Mouse (Mus musculus) CH12.LX (cell line): ENCODE measurements around the gene Mon1a. TPM values are rescaled to one million over a fixed set of nuclear protein-coding genes. Genes with fewer than 3 reads are reported as not detected.

Experiments used
- DNase-seq: peaks from one replicate; pipeline ENCODE4 v3.0.0-alpha.2; 2013; ENCODE audit errors: extremely low read depth
- H3K27ac ChIP-seq: 2 replicates; pipeline ENCODE4 v1.5.1; 2012; ENCODE audit warnings: low read depth, mild to moderate bottlenecking, control low read depth, moderate library complexity; ENCODE audit not compliant: insufficient read depth
- H3K27me3 ChIP-seq: replicated peaks from 2 replicates; pipeline ENCODE3; 2012; ENCODE audit warnings: inconsistent platforms
- H3K36me3 ChIP-seq, 2 experiments: replicated peaks in 1 of 2; 2 replicates each; pipeline versions ENCODE3 to v1.6.1; 2012; ENCODE audit warnings: inconsistent platforms in 1 of 2, low read length in 1 of 2, mild to moderate bottlenecking in 1 of 2, mixed read lengths in 1 of 2, moderate library complexity in 1 of 2; ENCODE audit not compliant: control insufficient read depth in 1 of 2, insufficient read depth in 1 of 2
- H3K4me1 ChIP-seq, 2 experiments: 2 replicates each; pipeline ENCODE4 v1.6.1; 2012; ENCODE audit warnings: inconsistent platforms in 1 of 2, moderate library complexity in 1 of 2; ENCODE audit not compliant: insufficient read depth in 2 of 2, control insufficient read depth in 1 of 2
- H3K4me2 ChIP-seq: 2 replicates; pipeline ENCODE4 v1.6.1; 2012; ENCODE audit warnings: low read depth, mild to moderate bottlenecking, control low read depth; ENCODE audit not compliant: poor library complexity, insufficient read depth, severe bottlenecking
- H3K4me3 ChIP-seq, 3 experiments: fragments of 150-350 bp in 1 of 3; sonication (generic) in 1 of 3; replicated peaks in 1 of 3; 2 replicates each; pipeline versions ENCODE3 to v1.5.1; 2011 to 2012; ENCODE audit warnings: low read depth in 2 of 3, low read length in 2 of 3, mild to moderate bottlenecking in 2 of 3, moderate library complexity in 2 of 3, control low read depth in 1 of 3, improper control_type of control experiment in 1 of 3, inconsistent platforms in 1 of 3, mixed read lengths in 1 of 3; ENCODE audit not compliant: poor library complexity in 1 of 3
- H3K79me2 ChIP-seq: replicated peaks from 2 replicates; pipeline ENCODE4 v1.6.1; 2012; ENCODE audit warnings: mild to moderate bottlenecking, moderate library complexity; ENCODE audit not compliant: control insufficient read depth, poor library complexity, insufficient read depth, severe bottlenecking; ENCODE audit errors: extremely low read depth
- H3K9ac ChIP-seq: 2 replicates; pipeline ENCODE4 v1.6.1; 2012; ENCODE audit warnings: low read depth, mild to moderate bottlenecking, control low read depth, moderate library complexity; ENCODE audit not compliant: insufficient read depth
- H3K9me3 ChIP-seq: replicated peaks from 2 replicates; pipeline ENCODE3; 2012; ENCODE audit warnings: low read length, inconsistent platforms, mixed read lengths
- BHLHE40 ChIP-seq: IDR thresholded peaks from 2 replicates; pipeline ENCODE4 v1.6.1; 2011; ENCODE audit warnings: mild to moderate bottlenecking, low read depth, low read length, improper control_type of control experiment
- CHD2 ChIP-seq: IDR thresholded peaks from 2 replicates; pipeline ENCODE4 v1.6.1; 2011; ENCODE audit warnings: low read length, improper control_type of control experiment
- ELF1 ChIP-seq: IDR thresholded peaks from 2 replicates; pipeline ENCODE4 v1.6.1; 2014; ENCODE audit warnings: low read depth, mild to moderate bottlenecking, inconsistent platforms, low read length, improper control_type of control experiment
- EP300 ChIP-seq: IDR thresholded peaks from 2 replicates; pipeline ENCODE4 v1.6.1; 2011; ENCODE audit warnings: low read length, improper control_type of control experiment
- GABPA ChIP-seq: IDR thresholded peaks from 2 replicates; pipeline ENCODE4 v1.6.1; 2012; ENCODE audit warnings: low read depth, low read length, improper control_type of control experiment, inconsistent platforms; ENCODE audit not compliant: insufficient replicate concordance
- HCFC1 ChIP-seq: IDR thresholded peaks from 2 replicates; pipeline ENCODE4 v1.6.1; 2012; ENCODE audit warnings: low read depth, mild to moderate bottlenecking, inconsistent platforms, low read length, improper control_type of control experiment
- KAT2A ChIP-seq: IDR thresholded peaks from 2 replicates; pipeline ENCODE4 v1.6.1; 2012; ENCODE audit warnings: low read length, improper control_type of control experiment, inconsistent platforms; ENCODE audit not compliant: insufficient replicate concordance
- MAFK ChIP-seq: IDR thresholded peaks from 2 replicates; pipeline ENCODE4 v1.6.1; 2011; ENCODE audit warnings: low read length, improper control_type of control experiment; ENCODE audit not compliant: insufficient replicate concordance
- MAZ ChIP-seq: IDR thresholded peaks from 2 replicates; pipeline ENCODE4 v1.6.1; 2012; ENCODE audit warnings: low read depth, mild to moderate bottlenecking, inconsistent platforms, low read length, improper control_type of control experiment, moderate library complexity
- MEF2A ChIP-seq: IDR thresholded peaks from 2 replicates; pipeline ENCODE4 v1.6.1; 2014; ENCODE audit warnings: low read depth, mild to moderate bottlenecking, inconsistent platforms, low read length, improper control_type of control experiment, borderline replicate concordance
- MXI1 ChIP-seq: IDR thresholded peaks from 2 replicates; pipeline ENCODE4 v1.6.1; 2011; ENCODE audit warnings: mild to moderate bottlenecking, low read depth, low read length, improper control_type of control experiment
- NRF1 ChIP-seq: IDR thresholded peaks from 2 replicates; pipeline ENCODE4 v1.6.1; 2014; ENCODE audit warnings: low read depth, mild to moderate bottlenecking, inconsistent platforms, low read length, improper control_type of control experiment, moderate library complexity
- POLR2A ChIP-seq: IDR thresholded peaks from 2 replicates; pipeline ENCODE4 v1.6.1; 2011; ENCODE audit warnings: low read depth, mild to moderate bottlenecking, improper control_type of control experiment, low read length
- POLR2AphosphoS2 ChIP-seq: IDR thresholded peaks from 2 replicates; pipeline ENCODE4 v1.6.1; 2011; ENCODE audit warnings: low read depth, low read length, improper control_type of control experiment
- SIN3A ChIP-seq: IDR thresholded peaks from 2 replicates; pipeline ENCODE4 v1.6.1; 2012; ENCODE audit warnings: low read length, improper control_type of control experiment, inconsistent platforms
- TBP ChIP-seq: conservative IDR thresholded peaks from 2 replicates; pipeline ENCODE4 v1.6.1; 2011; ENCODE audit warnings: low read depth, low read length, improper control_type of control experiment
- UBTF ChIP-seq: IDR thresholded peaks from 2 replicates; pipeline ENCODE4 v1.6.1; 2012; ENCODE audit warnings: low read depth, mild to moderate bottlenecking, inconsistent platforms, low read length, improper control_type of control experiment, moderate library complexity
- ZKSCAN1 ChIP-seq: IDR thresholded peaks from 2 replicates; pipeline ENCODE4 v1.6.1; 2012; ENCODE audit warnings: low read depth, inconsistent platforms, low read length, improper control_type of control experiment, borderline replicate concordance
- dilution Hi-C: fragments of 300-500 bp; cut with MboI; formaldehyde crosslinking; loops from 2 replicates; pipeline ENCODE4 v1.14.3; 2020; ENCODE audit warnings: low sequenced_read_pairs; ENCODE audit not compliant: extremely low pct_unique_long_range_greater_than_20kb, extremely low pct_ligation_motif_present
- in situ Hi-C: fragments of 300-500 bp; cut with MboI; formaldehyde crosslinking; loops from 3 replicates; pipeline ENCODE4 v1.14.3; 2019; ENCODE audit warnings: low sequenced_read_pairs, low pct_ligation_motif_present, low pct_unique_long_range_greater_than_20kb, mixed read lengths
- polyA plus RNA-seq: library from polyadenylated mRNA; unstranded; fragments of >175 nt; gene quantifications from 2 replicates; pipeline ENCODE4 v1.2.1, GENCODE M21; 2012; ENCODE audit warnings: low read depth; ENCODE audit not compliant: insufficient read length
- total RNA-seq, 2 experiments: library from RNA; depleted of rRNA; stranded (reverse); fragments of 300-350 nt in 1 of 2; fragments of >200 nt in 1 of 2; gene quantifications; 2 replicates each; pipeline ENCODE4 v1.2.3; 2012 to 2014

Gene Mon1a
- 13.6 and 14.1 TPM in 2 replicates for total RNA-seq (2012; rRNA removed)
- total RNA-seq (2014; rRNA removed), result 14.5 and 19.5 TPM in 2 replicates
- 11.7 and 15.3 TPM in 2 replicates for polyA plus RNA-seq

GRCm38 (mm10) chr9:107887804-107888266 is at the start of gene Mon1a:
TSS of gene Mon1a (plus strand) at chr9:107888151.
- peak within 1 kb of the TSS; percentile 85 for H3K4me2 ChIP-seq
- H3K36me3 ChIP-seq, result peaks cover 0 to 15% of the 10 kb centered on the region in 2 experiments
- TF ChIP-seq POLR2A, result peak; percentile 80
- TF ChIP-seq MXI1, result no peak
- peak; percentile 97 for TF ChIP-seq SIN3A
- TF ChIP-seq UBTF, result 0 out of 2 replicates have a peak, but pooled peaks have one; percentile 47
- TF ChIP-seq POLR2AphosphoS2, result 0 out of 2 replicates have a peak, but pooled peaks have one; percentile 43
- peak; percentile 98 for TF ChIP-seq ELF1
- TF ChIP-seq NRF1, result peak; percentile 57
- TF ChIP-seq MEF2A, result peak; percentile 65
- no peak for TF ChIP-seq EP300
- TF ChIP-seq ZKSCAN1, result no peak
- peak; percentile 98 for TF ChIP-seq HCFC1
- TF ChIP-seq MAZ, result peak; percentile 87
- peak; percentile 77 for TF ChIP-seq CHD2
- peak; percentile 92; the same call in 1 of the 2 replicates for TF ChIP-seq KAT2A
- peak; percentile 44; the same call in 1 of the 2 replicates for TF ChIP-seq GABPA
- peak within 1 kb of the TSS; percentile 74 for H3K9ac ChIP-seq
- peaks cover 0 to 19% of the 10 kb centered on the region in 2 experiments; a peak in 2 of 4 replicates for H3K4me1 ChIP-seq
- peaks cover 18% of the 10 kb centered on the region for H3K27me3 ChIP-seq
- in situ Hi-C loops, result no loop called here
- H3K4me3 ChIP-seq, result peak within 1 kb of the TSS; percentile 86 to 91 (median 88)
- H3K27ac ChIP-seq, result no peak within 1 kb of the TSS
- H3K79me2 ChIP-seq, result 0 out of 2 replicates have a peak, but pooled peaks cover 2% of the 10 kb centered on the region
- H3K9me3 ChIP-seq, result no peaks in the 10 kb centered on the region
- DNase-seq, result peak; percentile 93
- dilution Hi-C loops, result no loop called here

- Histone ChIP-seq H3K4me3 (no peak overlapping the region), H3K36me3 (peaks cover 14 to 48% of the 10 kb centered on the region in 2 experiments), H3K27me3 (no peaks in the 10 kb centered on the region), H3K79me2 (no peaks in the 10 kb centered on the region), H3K4me1 (no peaks in the 10 kb centered on the region), H3K27ac (no peak overlapping the region), H3K4me2 (no peak overlapping the region), H3K9ac (no peak overlapping the region), H3K9me3 (no peaks in the 10 kb centered on the region)
- dilution Hi-C loops (no loop called here), in situ Hi-C loops (no loop called here)
- DNase-seq, result no peak
- no peak for TF ChIP-seq BHLHE40
- no peak for TF ChIP-seq MAFK
- no peak for TF ChIP-seq POLR2AphosphoS2
- TF ChIP-seq TBP, result no peak
- TF ChIP-seq NRF1, result no peak
Measured at GRCm38 (mm10) chr9:107838869-107839268, 49.1 kb upstream of the Mon1a start.
